8 mouse cellular contexts compared by ENCODE assay signal in the genomic region with DNA sequence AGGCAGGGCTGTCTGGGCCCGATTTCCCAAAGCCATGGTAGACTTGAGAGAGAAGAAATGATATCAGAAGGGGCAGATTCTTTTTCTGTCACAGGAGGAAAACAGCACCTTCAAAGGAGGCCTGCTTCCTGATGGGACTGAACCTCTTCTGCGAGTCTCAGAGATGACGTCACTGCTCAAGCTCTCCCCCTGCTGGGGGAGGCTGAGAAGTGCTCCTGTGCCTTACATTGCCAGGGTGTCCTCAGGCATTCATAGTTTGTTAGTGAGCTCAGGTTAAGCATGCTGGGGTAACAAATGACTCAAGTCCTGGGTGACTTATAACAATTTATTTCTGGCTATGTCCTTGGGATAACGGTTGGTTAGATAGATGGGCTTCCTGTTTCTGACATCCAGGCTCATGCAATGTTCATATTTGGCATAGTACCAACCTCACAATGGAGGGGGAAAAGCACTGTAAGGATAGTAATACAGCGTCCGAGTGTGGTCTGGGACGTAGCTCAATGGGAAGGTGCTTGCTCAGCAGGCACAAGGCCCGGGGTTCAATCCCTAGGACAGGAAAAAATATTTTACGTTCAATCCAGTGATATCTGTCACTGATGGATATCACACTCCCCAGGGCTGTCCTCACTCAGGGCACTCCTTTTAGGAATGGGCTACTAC.
DNase-seq lines count a peak whose midpoint lies in the region; ATAC-seq and TF ChIP-seq lines count a peak whose summit lies in the region.

No protein-coding gene starts in this region.

- H3K9ac ChIP-seq in midbrain, embryonic 16.5 days (ENCODE audit: low read depth, low read length) = no peak overlapping the region
- H3K9ac ChIP-seq in limb, embryonic 14.5 days (ENCODE audit: low read depth, low read length, severe bottlenecking) = no peak overlapping the region

- 54% methylated on average over 9 of the region's 9 CpGs for WGBS in midbrain, embryonic 10.5 days
- WGBS in midbrain, embryonic 16.5 days = 55% methylated on average over 9 of the region's 9 CpGs
- 54% methylated on average over 9 of the region's 9 CpGs for WGBS in limb, embryonic 14.5 days

- no peak for ATAC-seq in midbrain, embryonic 16.5 days
- no peak for ATAC-seq in limb, embryonic 14.5 days (ENCODE audit: low FRiP score, low read depth)

- H3K36me3 ChIP-seq in midbrain, embryonic 10.5 days = no peaks in the 10 kb centered on the region
- no peaks in the 10 kb centered on the region for H3K36me3 ChIP-seq in midbrain, embryonic 16.5 days (ENCODE audit: control insufficient read depth, insufficient read depth, low read length)
- no peaks in the 10 kb centered on the region for H3K36me3 ChIP-seq in limb, embryonic 14.5 days (ENCODE audit: control insufficient read depth, insufficient read depth, low read length)
- H3K36me3 ChIP-seq in splenic B cell, adult 2 months (ENCODE audit: control insufficient read depth, insufficient read depth, low read length, poor library complexity, severe bottlenecking) = no peaks in the 10 kb centered on the region

- DNase-seq in midbrain, embryonic 10.5 days (ENCODE audit: low spot score) = peak; percentile 76
- DNase-seq in gastrocnemius, postnatal 14 days = peak; percentile 69
- peak; percentile 41 to 74 for DNase-seq in kidney, adult 8-10 months
- DNase-seq in limb, embryonic 14.5 days (ENCODE audit: low spot score) = peak; percentile 33
- peak; percentile 69 to 81 for DNase-seq in natural killer cell, adult 2 months (ENCODE audit: low spot score in 2 of 2)
- peak; percentile 89 for DNase-seq in splenic B cell, adult 2 months (ENCODE audit: low read depth, low spot score)

- intact Hi-C loops in gastrocnemius, postnatal 14 days (cut with DNase I; ENCODE audit: low total_unique reads) = no loop called here

- H3K4me2 ChIP-seq in midbrain, embryonic 16.5 days (ENCODE audit: low read length) = no peak overlapping the region
- H3K4me2 ChIP-seq in limb, embryonic 14.5 days (replicated peaks; ENCODE audit: low read depth, low read length, severe bottlenecking) = no peak overlapping the region

- no peak overlapping the region for H3K4me3 ChIP-seq in midbrain, embryonic 10.5 days
- H3K4me3 ChIP-seq in midbrain, embryonic 16.5 days (ENCODE audit: low read depth, low read length) = no peak overlapping the region
- no peak overlapping the region for H3K4me3 ChIP-seq in cortical plate, adult 2 months (ENCODE audit: insufficient read depth, low read length)
- H3K4me3 ChIP-seq in limb, embryonic 14.5 days (replicated peaks; ENCODE audit: low read length) = no peak overlapping the region

- H3K4me1 ChIP-seq in midbrain, embryonic 10.5 days = peaks cover 4% of the 10 kb centered on the region; the same call in 1 of the 2 replicates
- H3K4me1 ChIP-seq in midbrain, embryonic 16.5 days (ENCODE audit: control insufficient read depth, insufficient read depth, low read length) = no peaks in the 10 kb centered on the region
- no peaks in the 10 kb centered on the region for H3K4me1 ChIP-seq in cortical plate, adult 2 months (ENCODE audit: control insufficient read depth, insufficient read depth, low read length)
- no peaks in the 10 kb centered on the region for H3K4me1 ChIP-seq in limb, embryonic 14.5 days (ENCODE audit: control insufficient read depth, insufficient read depth, low read length)

- TF ChIP-seq POLR2A in cortical plate, adult 2 months (IDR thresholded peaks at IDR 0.05; ENCODE audit: extremely low read depth, insufficient read depth, low read length) = no peak
- TF ChIP-seq POLR2A in limb, embryonic 14.5 days (IDR thresholded peaks at IDR 0.05; ENCODE audit: borderline replicate concordance, extremely low read depth, insufficient read depth, insufficient read length) = no peak

- no peaks in the 10 kb centered on the region for H3K9me3 ChIP-seq in midbrain, embryonic 10.5 days (replicated peaks)
- no peaks in the 10 kb centered on the region for H3K9me3 ChIP-seq in midbrain, embryonic 16.5 days (replicated peaks; ENCODE audit: control insufficient read depth, low read length, poor library complexity, severe bottlenecking)
- no peaks in the 10 kb centered on the region for H3K9me3 ChIP-seq in limb, embryonic 14.5 days (ENCODE audit: control insufficient read depth, low read length)

- TF ChIP-seq CTCF in cortical plate, adult 2 months (IDR thresholded peaks at IDR 0.05; ENCODE audit: extremely low read depth, insufficient read depth, low read length) = peak; percentile 88

- no peaks in the 10 kb centered on the region for H3K27me3 ChIP-seq in midbrain, embryonic 10.5 days (ENCODE audit: low read depth, poor library complexity, severe bottlenecking)
- no peaks in the 10 kb centered on the region for H3K27me3 ChIP-seq in midbrain, embryonic 16.5 days (ENCODE audit: control insufficient read depth, insufficient read depth, low read depth, low read length)
- H3K27me3 ChIP-seq in limb, embryonic 14.5 days (ENCODE audit: control insufficient read depth, insufficient read depth, low read length) = no peaks in the 10 kb centered on the region
- H3K27me3 ChIP-seq in splenic B cell, adult 2 months (ENCODE audit: control insufficient read depth, insufficient read depth, low read length, poor library complexity, severe bottlenecking) = no peaks in the 10 kb centered on the region

- H3K27ac ChIP-seq in midbrain, embryonic 10.5 days (replicated peaks) = no peak overlapping the region
- H3K27ac ChIP-seq in midbrain, embryonic 16.5 days (ENCODE audit: low read length) = no peak overlapping the region
- no peak overlapping the region for H3K27ac ChIP-seq in cortical plate, adult 2 months (ENCODE audit: insufficient read depth, low read length)
- H3K27ac ChIP-seq in limb, embryonic 14.5 days (replicated peaks; ENCODE audit: low read depth, low read length) = no peak overlapping the region

Comparison
In these comparisons a context has a peak if more than half of its experiments do, and no peak if none do; other contexts are left out.
1. DNase-seq: peak in every context shown above with its lines; median percentile 89 in splenic B cell, adult 2 months; 76 in midbrain, embryonic 10.5 days; 75 in natural killer cell, adult 2 months; 69 in gastrocnemius, postnatal 14 days; 58 in kidney, adult 8-10 months; 33 in limb, embryonic 14.5 days.